Mouse (Mus musculus): ENCODE data around the gene Styxl1. TPM values are rescaled to one million over a fixed set of nuclear protein-coding genes. Genes with fewer than 3 reads are reported as not detected.
A peak's percentile ranks its signal among the peaks of the same experiment; 100 is the strongest.

The Styxl1 gene
- total and polyA plus RNA-seq, 3 experiments = 0.17 TPM; not detected in 2

DNA sequence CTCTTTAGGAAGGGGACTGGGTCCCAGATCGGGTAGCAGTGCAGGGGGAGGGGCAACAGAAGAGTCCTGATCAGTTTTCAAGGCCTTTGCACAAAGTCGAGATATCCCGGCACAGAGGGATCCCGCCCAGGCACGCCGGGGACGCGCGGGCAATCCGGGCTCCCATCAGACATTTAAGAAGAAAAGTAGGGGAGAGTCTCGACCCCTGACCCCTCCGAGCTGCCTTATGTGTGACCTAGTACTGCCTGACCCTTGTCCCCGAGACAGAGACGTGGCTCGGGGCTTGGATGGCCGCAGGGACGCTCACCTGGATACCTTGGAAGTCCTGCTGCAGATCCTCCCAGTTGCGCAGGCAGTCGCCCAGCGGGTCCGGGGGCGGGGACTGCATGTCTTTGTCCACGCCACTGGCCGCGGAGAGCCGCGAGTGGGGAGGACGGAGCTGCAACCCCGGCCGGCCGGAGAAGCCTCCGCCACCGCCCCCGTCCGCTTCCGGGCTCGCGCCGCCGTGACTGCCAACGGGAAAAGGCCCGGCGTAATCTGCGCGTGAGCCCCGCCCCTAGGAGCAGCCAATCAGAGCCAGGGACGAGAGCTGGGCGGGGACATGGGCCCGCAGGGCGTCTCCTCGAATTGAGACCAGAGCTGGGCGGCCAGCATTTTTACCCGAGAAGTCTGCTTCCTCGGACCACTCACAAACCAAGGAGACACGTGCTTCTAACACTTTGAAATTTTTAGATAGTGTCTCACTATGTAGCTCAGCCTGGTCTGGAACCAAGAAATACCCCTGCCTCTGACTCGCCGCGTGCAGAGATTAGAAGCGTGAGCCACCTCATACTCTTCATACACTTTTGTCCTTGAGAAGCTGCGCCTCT is 34.2 kb downstream of the Styxl1 start, which contains the start of gene Tmem120a (continued):
- TF ChIP-seq MYB (IDR thresholded peaks at IDR 0.05; ENCODE audit: low read depth, low read length) = no peak
- TF ChIP-seq EP300 (IDR thresholded peaks at IDR 0.05; ENCODE audit: low read depth in 1 of 2, low read length in 2 of 2) = no peak
- TF ChIP-seq KAT2A (conservative IDR thresholded peaks at IDR 0.05; ENCODE audit: low read depth, low read length) = no peak
- 0 out of 2 replicates have a peak, but pooled peaks have one; percentile 38 for TF ChIP-seq HCFC1 (IDR thresholded peaks at IDR 0.05; ENCODE audit: low read depth, low read length)
- TF ChIP-seq CHD1 (IDR thresholded peaks at IDR 0.05; ENCODE audit: low read depth, low read length) = no peak
- no peak for TF ChIP-seq CHD2 (IDR thresholded peaks at IDR 0.05; ENCODE audit: low read length)
- TF ChIP-seq GATA1 (IDR thresholded peaks at IDR 0.05; ENCODE audit: low read depth, low read length) = no peak
- no peak for TF ChIP-seq SMC3 (IDR thresholded peaks at IDR 0.05; ENCODE audit: low read depth, low read length)
- TF ChIP-seq TBP (IDR thresholded peaks at IDR 0.05; ENCODE audit: low read depth, low read length) = peak; percentile 68; the same call in 1 of the 2 replicates
- TF ChIP-seq BHLHE40 (IDR thresholded peaks at IDR 0.05; ENCODE audit: borderline replicate concordance, low read depth, low read length) = no peak; the same call in 1 of the 2 replicates
- TF ChIP-seq UBTF (IDR thresholded peaks at IDR 0.05; ENCODE audit: borderline replicate concordance, insufficient read depth, low read depth, low read length) = no peak
- no peak for TF ChIP-seq USF2 (IDR thresholded peaks at IDR 0.05; ENCODE audit: borderline replicate concordance in 1 of 2, insufficient read depth in 1 of 2, low read depth in 1 of 2, low read length in 2 of 2)
- no peak for TF ChIP-seq POLR2AphosphoS5 (IDR thresholded peaks at IDR 0.05; ENCODE audit: borderline replicate concordance, low read depth, low read length)
- no peak for TF ChIP-seq MAFK (IDR thresholded peaks at IDR 0.05; ENCODE audit: borderline replicate concordance, low read depth, low read length)
- peak; percentile 80 for TF ChIP-seq ELF1 (IDR thresholded peaks at IDR 0.05; ENCODE audit: low read depth, low read length)
- TF ChIP-seq NELFE (IDR thresholded peaks at IDR 0.05; ENCODE audit: low read depth, low read length) = peak; percentile 71
- TF ChIP-seq E2F4 (IDR thresholded peaks at IDR 0.05; ENCODE audit: borderline replicate concordance, low read depth, low read length) = no peak
- no peak for TF ChIP-seq ZC3H11A (IDR thresholded peaks at IDR 0.05; ENCODE audit: low read depth, low read length)
- TF ChIP-seq SIN3A (IDR thresholded peaks at IDR 0.05; ENCODE audit: low read length) = peak; percentile 64
- peak; percentile 81 for TF ChIP-seq MYC (IDR thresholded peaks at IDR 0.05; ENCODE audit: low read depth, low read length)
- peak; percentile 82; the same call in 1 of the 2 replicates for TF ChIP-seq MXI1 (IDR thresholded peaks at IDR 0.05; ENCODE audit: low read depth, low read length)
- TF ChIP-seq GABPA (IDR thresholded peaks at IDR 0.05; ENCODE audit: low read depth, low read length) = no peak

Data from MEL (cell line).